Mouse (Mus musculus): ENCODE results near the gene Slc6a12.

The Slc6a12 gene

GRCm38 (mm10) chr6:121343026-121343770 is at the start of gene Slc6a12:
Gene Slc6a12, plus strand, starts transcription at chr6:121343076.
- DNase-seq (ENCODE audit: low spot score), result no peak

- DNase-seq (ENCODE audit: low spot score), result no peak
Measured at GRCm38 (mm10) chr6:121299317-121299716, 43.6 kb upstream of the Slc6a12 start.

GRCm38 (mm10) chr6:121299954-121300353 is 42.9 kb upstream of the Slc6a12 start, which contains the start of gene Slc6a13:
Gene Slc6a13, plus strand, starts transcription at chr6:121300227.
- DNase-seq (ENCODE audit: low spot score), result no peak

GRCm38 (mm10) chr6:121300504-121300903 is 42.4 kb upstream of the Slc6a12 start:
- no peak for DNase-seq (ENCODE audit: low spot score)

GRCm38 (mm10) chr6:121303466-121304220 is 39.2 kb upstream of the Slc6a12 start:
- DNase-seq (ENCODE audit: low spot score), result no peak

GRCm38 (mm10) chr6:121304630-121305029 is 38.2 kb upstream of the Slc6a12 start:
- DNase-seq (ENCODE audit: low spot score), result no peak

GRCm38 (mm10) chr6:121305571-121305970 is 37.3 kb upstream of the Slc6a12 start:
- DNase-seq (ENCODE audit: low spot score), result no peak

GRCm38 (mm10) chr6:121310984-121311383 is 31.9 kb upstream of the Slc6a12 start:
- no peak for DNase-seq (ENCODE audit: low spot score)

GRCm38 (mm10) chr6:121319099-121319498 is 23.8 kb upstream of the Slc6a12 start:
- DNase-seq (ENCODE audit: low spot score), result no peak

GRCm38 (mm10) chr6:121322381-121323110 is 20.3 kb upstream of the Slc6a12 start:
- no peak for DNase-seq (ENCODE audit: low spot score)

- DNase-seq (ENCODE audit: low spot score), result no peak
Measured at GRCm38 (mm10) chr6:121325298-121325697, 17.6 kb upstream of the Slc6a12 start.

GRCm38 (mm10) chr6:121325740-121326139 is 17.1 kb upstream of the Slc6a12 start:
- no peak for DNase-seq (ENCODE audit: low spot score)

GRCm38 (mm10) chr6:121326486-121327069 is 16.3 kb upstream of the Slc6a12 start:
- no peak for DNase-seq (ENCODE audit: low spot score)

- no peak for DNase-seq (ENCODE audit: low spot score)
Measured at GRCm38 (mm10) chr6:121328417-121328884, 14.4 kb upstream of the Slc6a12 start.

- no peak for DNase-seq (ENCODE audit: low spot score)
Measured at GRCm38 (mm10) chr6:121329848-121330508, 12.9 kb upstream of the Slc6a12 start.

- DNase-seq (ENCODE audit: low spot score), result no peak
Measured at GRCm38 (mm10) chr6:121335841-121336240, 7.0 kb upstream of the Slc6a12 start.

- no peak for DNase-seq (ENCODE audit: low spot score)
Measured at GRCm38 (mm10) chr6:121336558-121336957, 6.3 kb upstream of the Slc6a12 start.

- no peak for DNase-seq (ENCODE audit: low spot score)
Measured at GRCm38 (mm10) chr6:121337229-121337628, 5.6 kb upstream of the Slc6a12 start.

- peak; percentile 62 for DNase-seq (ENCODE audit: low spot score)
Measured at GRCm38 (mm10) chr6:121337770-121338518, 4.9 kb upstream of the Slc6a12 start.

GRCm38 (mm10) chr6:121338519-121338896 is 4.4 kb upstream of the Slc6a12 start:
- no peak for DNase-seq (ENCODE audit: low spot score)

GRCm38 (mm10) chr6:121341650-121342049 is 1.2 kb upstream of the Slc6a12 start:
- no peak for DNase-seq (ENCODE audit: low spot score)
